Mouse (Mus musculus) bone marrow, adult 2 months (tissue): ENCODE measurements around the gene Epha7. TPM values are rescaled to one million over a fixed set of nuclear protein-coding genes. Genes with fewer than 3 reads are reported as not detected.

Experiments
- H3K27ac ChIP-seq: fragments of 200-500 bp; 2 replicates; pipeline ENCODE4 v1.5.1; 2012; ENCODE audit warnings: low read depth, mild to moderate bottlenecking, control low read depth, inconsistent platforms, low read length; ENCODE audit not compliant: control insufficient read depth, poor library complexity, insufficient read depth
- H3K4me1 ChIP-seq: fragments of 200-500 bp; 2 replicates; pipeline ENCODE4 v1.6.1; 2011; ENCODE audit warnings: low read length; ENCODE audit not compliant: control insufficient read depth, insufficient read depth
- H3K4me3 ChIP-seq: fragments of 200-500 bp; replicated peaks from 2 replicates; pipeline ENCODE3; 2011; ENCODE audit warnings: mild to moderate bottlenecking, low read depth, low read length, control low read depth; ENCODE audit not compliant: control insufficient read depth
- CTCF ChIP-seq: fragments of 200-500 bp; IDR thresholded peaks from 2 replicates; pipeline ENCODE4 v1.5.1; 2011; ENCODE audit warnings: low read length, control low read depth; ENCODE audit not compliant: control insufficient read depth, insufficient read depth
- POLR2A ChIP-seq: fragments of 200-500 bp; IDR thresholded peaks from 2 replicates; pipeline ENCODE4 v1.6.1; 2011; ENCODE audit warnings: low read depth, mild to moderate bottlenecking, control low read depth, low read length, borderline replicate concordance; ENCODE audit not compliant: control insufficient read depth
- WGBS: fragments of 180-500 bp; shearing (Covaris S2); methylation state at CpG from one replicate; pipeline ENCODE4 v1.1.7; 2018; 5-methylcytosine and 5-hydroxymethylcytosine counted together
- polyA plus RNA-seq: library from polyadenylated mRNA; stranded (reverse); fragments of >200 nt; gene quantifications from 2 replicates; pipeline ENCODE4 v1.2.4, GENCODE M21; 2011; ENCODE audit warnings: low replicate concordance; ENCODE audit not compliant: missing spikeins, insufficient read depth, insufficient read length

Gene Epha7
- polyA plus RNA-seq, 1 experiment, result 0.45 TPM

GRCm38 (mm10) chr4:28910127-28910526 is 97.2 kb downstream of the Epha7 start:
- Histone ChIP-seq H3K4me1 (no peaks in the 10 kb centered on the region), H3K27ac (no peak overlapping the region), H3K4me3 (no peak overlapping the region)
- TF ChIP-seq CTCF (no peak), POLR2A (no peak)
- WGBS, result 68% methylated on average over 4 of the region's 4 CpGs

GRCm38 (mm10) chr4:28912028-28912427 is 99.1 kb downstream of the Epha7 start:
- TF ChIP-seq CTCF (no peak), POLR2A (no peak)
- 9% methylated on average over 2 of the region's 2 CpGs for whole genome bisulfite sequencing
- H3K27ac ChIP-seq, result no peak overlapping the region
- H3K4me1 ChIP-seq, result no peaks in the 10 kb centered on the region
- H3K4me3 ChIP-seq, result no peak overlapping the region

GRCm38 (mm10) chr4:28913613-28914012 is 100.7 kb downstream of the Epha7 start:
- H3K4me3 ChIP-seq, result no peak overlapping the region
- 50% methylated on average over 2 of the region's 2 CpGs for WGBS
- no peaks in the 10 kb centered on the region for H3K4me1 ChIP-seq
- no peak overlapping the region for H3K27ac ChIP-seq
- TF ChIP-seq CTCF, result no peak
- TF ChIP-seq POLR2A, result no peak

GRCm38 (mm10) chr4:28920645-28921044 is 107.7 kb downstream of the Epha7 start:
- H3K4me3 ChIP-seq, result no peak overlapping the region
- WGBS, result 53% methylated on average over 6 of the region's 6 CpGs
- H3K27ac ChIP-seq, result no peak overlapping the region
- H3K4me1 ChIP-seq, result no peaks in the 10 kb centered on the region; the same call in 1 of the 2 replicates
- TF ChIP-seq POLR2A (no peak), CTCF (no peak)

- Histone ChIP-seq H3K4me1 (no peaks in the 10 kb centered on the region), H3K27ac (no peak overlapping the region), H3K4me3 (no peak overlapping the region)
- TF ChIP-seq POLR2A (no peak), CTCF (no peak)
- 77% methylated on average over 4 of the region's 4 CpGs for WGBS
Measured at GRCm38 (mm10) chr4:28926072-28926471, 113.1 kb downstream of the Epha7 start.

GRCm38 (mm10) chr4:28933431-28933830 is 120.5 kb downstream of the Epha7 start:
- 30% methylated on average over 4 of the region's 4 CpGs for WGBS
- no peaks in the 10 kb centered on the region for H3K4me1 ChIP-seq
- TF ChIP-seq CTCF (no peak), POLR2A (no peak)
- no peak overlapping the region for H3K4me3 ChIP-seq
- H3K27ac ChIP-seq, result no peak overlapping the region

GRCm38 (mm10) chr4:28934802-28935201 is 121.9 kb downstream of the Epha7 start:
- Histone ChIP-seq H3K4me3 (no peak overlapping the region), H3K4me1 (no peaks in the 10 kb centered on the region), H3K27ac (no peak overlapping the region)
- TF ChIP-seq CTCF (no peak), POLR2A (no peak)
- WGBS, result 89% methylated on average over 10 of the region's 10 CpGs

- no peak overlapping the region for H3K27ac ChIP-seq
- H3K4me3 ChIP-seq, result no peak overlapping the region
- 92% methylated on average over 11 of the region's 11 CpGs for WGBS
- no peaks in the 10 kb centered on the region for H3K4me1 ChIP-seq
- no peak for TF ChIP-seq CTCF
- TF ChIP-seq POLR2A, result no peak
Measured at GRCm38 (mm10) chr4:28935567-28935966, 122.6 kb downstream of the Epha7 start.

GRCm38 (mm10) chr4:28940710-28941109 is 127.8 kb downstream of the Epha7 start:
- no peak for TF ChIP-seq POLR2A
- no peak for TF ChIP-seq CTCF
- no peaks in the 10 kb centered on the region for H3K4me1 ChIP-seq
- no peak overlapping the region for H3K27ac ChIP-seq
- no peak overlapping the region for H3K4me3 ChIP-seq
- 93% methylated on average over 2 of the region's 2 CpGs for WGBS
